Mouse (Mus musculus): Measurements from ENCODE around the gene Srbd1. TPM values are rescaled to one million over a fixed set of nuclear protein-coding genes. Genes with fewer than 3 reads are reported as not detected.

Srbd1 gene
- 10 to 100 TPM; 14.7 to 15.9 TPM for total RNA-seq (2021)
- long read RNA-seq, experiment 1, transcript Srbd1-201 (21 exons, 3,530 nt), result major isoform, 5 of 6 reads
- long read RNA-seq, experiment 1, partial matches to known transcripts, result 0 of 6 reads
- long read RNA-seq, experiment 1, other reads (novel, unspliced or antisense), result 1 of 6 reads
- long read RNA-seq, experiment 2, partial matches to known transcripts, result 1 of 3 reads
- long read RNA-seq, experiment 2, other reads (novel, unspliced or antisense), result 1 of 3 reads

DNA sequence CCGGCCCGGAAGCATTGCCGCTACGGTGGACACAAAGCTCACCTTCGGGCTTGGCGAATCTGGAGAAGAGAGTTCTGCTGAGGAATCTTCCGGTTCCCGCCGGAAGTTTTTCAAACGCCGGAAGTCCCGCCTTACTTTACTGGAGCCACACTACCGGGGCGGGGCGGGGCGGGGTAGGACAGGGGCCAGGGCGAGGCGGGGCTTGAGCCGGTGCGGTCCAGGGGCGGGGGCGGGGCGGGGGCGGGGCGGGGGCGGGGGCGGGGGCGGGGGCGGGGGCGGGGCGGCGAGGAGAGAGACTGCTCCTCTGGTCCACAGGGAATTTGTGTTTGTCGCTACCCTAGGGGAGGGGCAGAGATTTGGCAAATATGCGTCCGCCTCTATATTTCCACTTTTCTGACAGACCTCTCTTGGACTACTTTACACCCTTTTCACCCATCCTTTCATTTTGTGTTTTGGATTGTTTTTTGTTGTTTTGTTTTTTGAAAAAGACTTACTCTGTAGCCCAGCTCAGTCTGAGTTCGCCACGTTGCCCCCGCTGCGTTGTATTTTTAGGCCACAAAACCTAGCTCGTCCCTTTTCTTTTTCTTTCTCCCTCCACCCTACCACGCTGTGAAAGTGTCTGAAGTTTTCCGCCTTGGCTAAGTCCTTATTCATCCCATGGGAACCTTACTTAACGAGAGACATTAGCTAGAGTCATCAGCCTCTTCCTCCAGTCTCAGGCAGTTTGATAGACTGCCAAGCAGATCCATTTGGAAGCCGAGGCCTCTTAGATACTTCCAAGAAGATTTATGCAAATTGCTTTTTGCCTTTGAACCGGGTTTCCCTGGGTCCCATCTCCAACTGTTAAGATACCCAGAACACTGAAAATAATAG, at the start of gene Srbd1:
Gene Srbd1 (minus strand): TSS at position 97 of the 873 bp plus-strand sequence.
- peak; percentile 92 for DNase-seq (ENCODE audit: low spot score in 2 of 2)

DNA sequence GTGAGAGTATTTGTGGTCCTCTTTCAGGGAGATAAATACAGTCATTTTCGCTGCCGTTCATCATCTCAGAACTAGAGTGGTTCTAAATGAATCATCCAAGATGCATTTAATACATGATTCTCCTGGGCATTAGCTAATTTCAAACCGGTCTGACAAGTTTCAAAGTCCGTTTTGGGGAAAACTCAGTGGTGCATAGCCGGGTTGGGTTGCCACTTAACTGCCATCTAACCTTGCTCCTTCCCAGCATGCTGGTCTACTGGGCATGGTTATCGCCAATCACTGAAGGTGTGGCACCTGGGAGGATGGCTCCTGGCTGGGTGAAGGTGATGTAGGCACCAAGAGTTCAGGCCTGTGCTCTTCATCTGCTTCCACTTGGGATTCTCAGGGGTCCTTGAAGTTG, 49.0 kb upstream of the Srbd1 start:
- no peak for DNase-seq (ENCODE audit: low spot score in 2 of 2)

DNA sequence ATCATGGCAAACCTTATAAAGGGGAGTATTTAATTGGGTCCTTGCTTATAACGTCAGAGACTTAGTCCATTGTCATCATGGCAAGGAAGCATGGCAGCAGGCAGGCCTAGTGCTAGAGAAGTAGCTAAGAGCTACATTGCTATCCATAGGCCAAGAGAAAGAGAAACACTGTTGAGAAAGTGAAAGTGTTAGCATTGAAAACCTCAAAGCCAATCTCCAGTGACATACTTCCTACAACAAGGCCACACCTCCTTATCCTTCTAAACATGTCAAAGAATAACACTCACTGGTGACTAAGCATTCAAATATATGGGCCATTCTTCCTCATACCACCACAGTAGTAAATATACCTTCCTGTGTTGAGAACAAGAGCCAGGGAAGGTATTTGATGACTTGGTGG, 42.8 kb upstream of the Srbd1 start:
- DNase-seq (ENCODE audit: low spot score in 2 of 2), result no peak

DNA sequence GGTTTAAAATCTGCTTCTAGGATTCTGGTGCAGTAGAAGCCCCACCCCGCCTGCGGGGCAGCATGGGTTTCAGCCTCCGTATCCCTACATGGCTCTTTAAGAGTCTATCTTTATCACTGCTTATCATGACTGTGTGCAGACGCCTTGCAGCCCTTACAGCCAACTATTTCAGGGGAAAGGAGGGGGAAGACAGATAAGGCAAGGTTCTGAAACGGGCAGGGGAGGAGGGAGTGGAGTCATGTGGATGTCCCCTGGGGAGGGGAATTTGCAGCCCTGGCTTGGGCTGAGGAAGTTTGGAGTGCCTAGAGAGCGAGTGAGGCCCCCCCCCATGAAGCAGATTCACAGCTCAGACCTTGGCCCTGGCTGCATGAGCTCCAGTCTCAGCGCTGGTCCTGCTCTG, 40.6 kb upstream of the Srbd1 start:
- peak in 1 of 2 experiments; percentile 36 for DNase-seq (ENCODE audit: low spot score in 2 of 2)

DNA sequence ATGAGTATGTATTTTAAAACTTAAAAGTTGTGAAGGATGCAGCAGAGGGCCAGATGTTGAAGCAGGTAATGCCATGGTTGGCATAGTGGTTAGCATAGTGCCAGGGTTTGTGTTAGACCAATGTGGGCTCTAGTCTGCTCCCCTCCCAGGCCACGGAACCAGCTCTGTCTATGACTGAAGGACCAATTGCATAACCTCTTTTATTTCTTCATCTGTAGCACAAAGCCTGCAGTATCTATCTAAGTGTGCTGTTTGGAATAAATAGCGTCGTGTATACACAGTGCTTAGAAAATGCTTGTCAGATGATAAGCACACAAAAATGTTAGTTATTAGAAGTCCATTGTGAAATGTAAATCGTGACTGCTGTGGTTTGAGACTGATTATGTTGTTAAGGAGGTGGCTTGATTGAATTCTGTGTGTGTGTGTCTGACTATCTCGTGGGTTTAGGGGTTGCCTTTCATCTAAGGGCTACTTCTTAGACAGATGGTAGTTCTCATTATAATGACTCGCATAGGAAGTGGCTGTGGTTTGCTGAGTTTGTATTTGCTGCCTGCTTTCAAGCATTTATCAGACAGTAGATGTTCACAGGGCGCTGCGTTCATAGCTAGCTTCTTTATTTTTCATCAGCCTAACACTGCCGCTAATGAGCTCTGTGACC, 39.7 kb upstream of the Srbd1 start:
- no peak for DNase-seq (ENCODE audit: low spot score in 2 of 2)

DNA sequence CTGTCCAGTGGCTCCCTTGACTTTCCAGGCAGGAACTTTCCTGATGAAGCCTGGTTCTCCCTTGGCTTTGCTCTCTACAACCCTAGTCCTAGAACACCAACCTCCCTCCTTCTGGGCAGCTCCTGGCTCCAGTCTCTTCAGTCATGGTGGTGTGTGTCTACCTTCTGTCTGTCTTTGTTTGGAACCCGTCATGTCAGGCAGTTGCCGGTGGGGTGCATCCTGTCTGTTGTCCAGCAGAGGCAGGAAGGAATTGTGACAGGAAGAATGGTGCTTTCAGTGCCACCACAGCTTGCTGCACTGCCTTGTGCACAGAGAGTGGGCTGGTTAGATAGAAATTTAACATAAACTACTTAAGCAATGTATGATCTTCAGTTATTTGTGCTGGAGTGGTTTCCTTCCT, 38.8 kb upstream of the Srbd1 start:
- no peak for DNase-seq (ENCODE audit: low spot score in 2 of 2)

DNA sequence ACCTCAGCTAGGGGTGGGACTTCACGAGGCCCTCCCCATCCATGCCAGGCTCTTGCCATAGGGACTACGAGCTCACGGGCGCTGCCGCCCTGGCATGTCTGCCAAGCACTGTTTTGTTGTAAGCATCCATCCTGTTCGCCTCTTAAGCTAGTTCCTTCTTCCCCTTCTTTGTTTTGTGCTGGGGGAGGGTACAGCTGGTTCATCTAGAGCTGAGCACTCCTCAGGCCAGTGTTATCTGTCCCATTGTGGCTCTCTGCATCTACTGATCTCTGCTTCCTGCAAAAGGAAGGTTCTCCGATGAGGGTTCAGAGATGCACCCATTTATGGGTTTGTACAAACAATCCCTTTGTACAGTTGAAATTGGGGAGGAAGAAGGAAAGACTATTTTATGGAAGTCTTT, 31.7 kb upstream of the Srbd1 start:
- DNase-seq (ENCODE audit: low spot score in 2 of 2), result no peak

DNA sequence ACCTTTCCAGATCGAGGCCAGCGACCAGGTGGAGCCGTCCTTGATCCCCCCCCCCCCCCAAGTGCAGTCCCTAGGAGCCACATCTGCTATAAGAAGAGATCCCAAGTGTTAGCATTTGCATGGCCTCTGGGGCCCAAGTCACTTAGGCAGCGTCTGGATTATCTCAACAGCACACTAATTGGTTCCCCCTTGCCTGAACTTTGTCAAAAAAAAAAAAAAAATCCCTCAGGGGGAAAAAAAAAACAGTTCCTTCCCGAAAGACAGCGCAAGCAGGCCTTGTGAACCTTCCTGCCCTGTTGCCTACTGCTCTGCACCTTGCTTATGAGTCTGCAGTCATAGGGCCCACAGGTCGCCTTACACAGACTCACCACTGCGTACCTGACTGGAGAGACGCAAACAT, 30.5 kb upstream of the Srbd1 start:
- no peak for DNase-seq (ENCODE audit: low spot score in 2 of 2)

DNA sequence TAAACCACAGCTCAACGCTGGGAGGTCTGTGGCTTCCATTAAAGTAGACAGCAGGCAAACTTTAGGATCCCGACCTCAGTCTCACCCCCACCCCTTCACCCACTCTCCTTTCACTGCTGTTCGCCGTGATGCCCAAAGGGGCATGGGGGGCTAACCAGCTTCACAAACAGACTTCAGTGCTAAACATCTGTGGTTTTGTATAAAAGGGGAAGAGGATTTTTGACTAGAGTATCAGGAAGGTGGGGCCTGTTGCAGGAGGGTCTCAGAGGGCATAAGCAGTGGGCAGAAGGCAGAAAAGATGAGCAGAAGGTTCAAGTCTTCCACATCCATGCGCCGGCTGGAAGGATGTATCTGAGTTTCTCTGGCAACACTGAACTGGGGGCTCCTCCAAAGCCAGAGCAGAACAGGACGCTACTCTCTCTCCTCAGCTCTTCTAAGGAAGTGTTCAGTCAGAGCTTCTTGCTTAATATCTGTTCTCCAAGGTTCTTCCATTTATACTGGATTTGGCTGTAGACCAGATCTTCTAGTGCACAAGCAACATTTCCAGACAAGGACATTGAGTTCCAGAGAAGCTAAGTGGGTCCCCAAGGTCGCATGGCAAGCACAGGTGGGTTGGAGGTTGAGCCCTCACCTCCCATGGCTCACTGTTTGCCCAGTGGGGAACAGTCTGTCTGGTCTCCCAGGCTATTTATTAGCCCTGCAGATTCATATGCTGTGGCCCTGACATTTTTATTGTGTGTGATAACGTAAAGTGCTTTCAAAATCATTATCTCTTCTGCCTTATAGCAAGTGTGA, 25.4 kb upstream of the Srbd1 start:
- no peak for DNase-seq (ENCODE audit: low spot score in 2 of 2)

DNA sequence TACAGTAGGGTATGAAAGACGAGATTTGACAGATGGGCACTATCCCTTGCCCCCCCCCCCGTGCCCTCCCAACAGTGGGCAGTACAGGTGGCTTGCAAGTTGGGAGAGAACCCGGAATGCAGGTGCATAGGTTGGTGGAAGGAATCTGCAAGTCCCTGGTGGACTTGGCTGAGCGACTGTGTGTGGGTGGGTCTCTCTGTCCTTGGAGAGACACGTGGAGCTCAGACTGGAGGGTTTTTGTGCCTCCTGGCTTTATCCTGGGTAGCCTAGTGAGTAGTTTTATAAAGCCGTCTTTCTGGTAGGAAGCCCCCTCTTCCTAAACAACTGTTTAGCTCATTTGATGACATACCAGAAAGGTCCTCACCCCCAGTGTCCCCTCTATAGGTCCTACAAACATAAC, 24.1 kb upstream of the Srbd1 start:
- peak; percentile 38 to 51 for DNase-seq (ENCODE audit: low spot score in 2 of 2)

DNA sequence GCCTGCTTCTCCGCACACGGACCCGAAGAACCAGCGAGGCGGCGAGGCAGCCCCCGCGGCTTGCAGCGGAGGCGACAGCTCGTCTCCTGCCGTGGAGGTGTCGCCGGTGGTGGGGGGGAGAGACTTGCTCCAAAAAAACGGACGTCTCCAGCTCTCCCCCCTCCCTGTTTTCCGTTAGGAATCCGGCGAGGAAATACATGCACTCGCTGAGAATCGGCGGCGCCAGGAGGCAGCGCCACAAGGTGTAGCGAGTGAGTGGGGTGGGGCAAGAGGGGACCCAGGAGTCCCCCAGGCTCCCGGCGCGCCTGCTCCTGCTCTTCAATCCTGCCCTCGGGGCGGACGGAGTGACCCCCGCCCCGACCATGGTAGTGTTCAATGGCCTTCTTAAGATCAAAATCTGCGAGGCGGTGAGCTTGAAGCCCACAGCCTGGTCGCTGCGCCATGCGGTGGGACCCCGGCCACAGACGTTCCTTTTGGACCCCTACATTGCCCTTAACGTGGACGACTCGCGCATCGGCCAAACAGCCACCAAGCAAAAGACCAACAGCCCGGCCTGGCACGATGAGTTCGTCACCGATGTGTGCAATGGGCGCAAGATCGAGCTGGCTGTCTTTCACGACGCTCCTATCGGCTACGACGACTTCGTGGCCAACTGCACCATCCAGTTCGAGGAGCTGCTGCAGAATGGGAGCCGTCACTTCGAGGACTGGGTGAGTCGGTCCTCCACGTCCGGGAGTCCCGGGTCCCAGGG, 23.4 kb upstream of the Srbd1 start:
- DNase-seq (ENCODE audit: low spot score in 2 of 2), result peak; percentile 50 to 55

DNA sequence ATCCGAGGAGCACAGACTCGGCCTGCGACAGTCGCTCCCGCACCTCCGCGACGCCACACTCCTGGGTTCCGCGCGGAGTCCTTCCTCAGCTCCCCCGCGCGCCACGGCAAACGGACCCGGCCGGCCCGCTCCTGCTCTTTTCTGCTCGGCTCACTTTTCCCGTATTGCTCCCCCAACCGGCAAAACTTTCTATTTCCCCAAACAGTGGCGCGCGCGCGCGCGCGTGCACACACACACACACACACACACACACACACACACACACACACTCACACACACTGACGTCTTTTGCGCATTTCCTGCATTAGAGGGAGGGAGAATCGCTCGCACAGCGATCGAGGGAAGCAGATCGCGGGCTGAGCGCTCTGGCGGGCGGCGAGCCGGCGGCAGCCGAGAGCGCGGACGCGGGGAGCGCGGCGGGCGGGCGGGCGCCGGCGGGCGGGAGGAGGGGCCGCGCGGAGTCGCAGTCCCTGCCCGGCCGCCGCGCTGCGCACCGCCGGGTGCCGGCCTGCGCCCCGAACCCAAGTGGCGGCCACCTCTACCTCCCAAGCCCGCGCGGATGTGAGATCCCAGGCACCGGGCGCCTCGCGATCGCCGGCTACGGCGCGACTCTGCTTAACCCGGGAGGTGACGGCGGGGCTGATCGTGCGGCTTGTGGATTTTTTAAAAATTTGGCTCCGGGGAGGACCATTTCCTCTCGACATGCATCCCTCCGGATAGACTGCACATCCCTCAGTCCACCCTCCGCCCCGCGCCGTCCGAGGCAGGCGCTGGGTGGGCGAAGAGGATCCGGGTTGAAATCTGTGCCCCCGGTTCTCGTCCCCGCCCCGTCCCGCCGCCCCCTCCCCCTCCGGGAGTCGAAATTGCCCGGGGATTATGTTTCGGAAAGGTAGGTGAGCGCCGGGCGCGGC, 22.6 kb upstream of the Srbd1 start, which contains the start of gene Prkce:
Gene Prkce (plus strand): TSS at position 466 of the 911 bp plus-strand sequence.
- peak; percentile 75 to 80 for DNase-seq (ENCODE audit: low spot score in 2 of 2)

DNA sequence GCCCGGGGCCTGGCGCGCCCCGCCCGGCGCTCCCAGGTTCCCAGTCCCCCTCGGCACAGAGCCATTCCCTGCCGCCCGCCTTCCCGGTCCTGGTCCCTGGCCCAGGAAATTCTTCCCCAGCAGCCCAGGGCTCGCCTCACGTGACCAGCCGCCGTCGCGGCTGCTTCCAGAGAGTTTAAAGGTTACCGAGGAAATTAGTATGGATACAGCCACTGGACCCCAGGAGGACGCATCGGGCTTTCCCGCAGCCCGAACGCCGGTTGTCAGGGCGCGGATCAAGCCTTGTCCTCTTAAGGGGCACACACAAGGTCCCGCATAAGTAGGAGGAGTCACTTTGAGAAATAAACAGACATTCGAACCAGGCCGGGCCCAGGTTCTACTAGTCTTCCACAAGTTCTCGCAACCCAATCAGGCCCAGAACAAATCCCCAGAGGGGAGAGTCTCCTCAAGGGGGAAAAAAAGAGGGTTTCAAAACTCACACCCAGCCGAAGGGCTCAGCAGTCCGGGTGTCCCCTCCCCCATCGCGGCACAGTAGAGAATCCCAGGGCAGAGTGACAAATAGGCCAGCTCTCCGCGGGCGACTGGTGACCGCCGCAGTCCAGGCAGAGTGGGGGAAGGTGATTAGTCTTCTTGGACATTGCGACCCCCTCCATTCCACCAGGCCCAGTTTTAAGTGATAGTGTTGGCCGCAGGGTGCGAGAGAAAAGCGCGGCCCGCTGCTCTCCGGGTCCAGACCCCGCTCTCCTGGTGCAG, 21.8 kb upstream of the Srbd1 start:
- DNase-seq (ENCODE audit: low spot score in 2 of 2), result peak; percentile 47 to 54

DNA sequence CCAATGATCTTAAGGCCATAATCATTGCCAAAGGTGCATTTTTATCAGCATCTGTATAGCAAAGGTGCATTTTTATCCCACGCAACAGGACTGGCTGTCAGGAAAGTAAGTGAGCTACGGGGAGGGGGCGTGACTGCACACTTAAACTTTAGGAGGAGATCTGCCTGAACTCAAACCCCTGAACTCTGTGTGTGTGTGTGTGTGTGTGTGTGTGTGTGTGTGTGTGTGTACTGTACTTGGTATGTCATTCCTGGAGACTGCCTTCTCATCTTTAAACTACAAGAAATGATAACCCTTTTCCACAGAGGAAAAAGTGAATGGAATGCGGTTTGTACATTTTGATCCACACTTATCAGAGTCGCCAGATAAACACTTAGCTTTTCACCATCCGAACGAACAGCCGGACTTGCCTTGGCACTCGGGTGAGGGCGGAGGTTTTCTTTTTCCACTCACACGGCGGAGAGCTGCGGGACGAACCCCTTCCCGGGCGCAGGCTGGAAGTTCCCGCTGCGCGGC, 21.1 kb upstream of the Srbd1 start:
- DNase-seq (ENCODE audit: low spot score in 2 of 2), result no peak

DNA sequence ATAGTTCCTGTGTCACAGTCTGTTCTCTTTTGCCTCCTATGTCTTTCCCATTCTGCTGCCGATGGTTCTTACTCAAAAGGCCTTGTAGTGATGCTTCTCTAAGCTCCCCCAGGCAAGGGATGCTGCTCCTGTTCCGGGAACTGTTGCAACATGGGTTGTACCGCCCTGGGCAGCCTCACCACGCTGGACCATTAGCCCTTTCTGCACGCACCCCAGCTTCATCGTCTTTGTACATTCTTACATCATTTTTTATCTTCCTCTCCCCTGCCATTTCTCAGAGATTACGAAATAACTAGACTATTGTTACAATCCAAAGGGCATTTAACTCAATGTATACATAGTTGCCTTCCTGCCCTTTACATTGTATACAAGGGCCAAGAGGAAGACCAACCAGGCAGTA, 19.4 kb upstream of the Srbd1 start:
- no peak for DNase-seq (ENCODE audit: low spot score in 2 of 2)

DNA sequence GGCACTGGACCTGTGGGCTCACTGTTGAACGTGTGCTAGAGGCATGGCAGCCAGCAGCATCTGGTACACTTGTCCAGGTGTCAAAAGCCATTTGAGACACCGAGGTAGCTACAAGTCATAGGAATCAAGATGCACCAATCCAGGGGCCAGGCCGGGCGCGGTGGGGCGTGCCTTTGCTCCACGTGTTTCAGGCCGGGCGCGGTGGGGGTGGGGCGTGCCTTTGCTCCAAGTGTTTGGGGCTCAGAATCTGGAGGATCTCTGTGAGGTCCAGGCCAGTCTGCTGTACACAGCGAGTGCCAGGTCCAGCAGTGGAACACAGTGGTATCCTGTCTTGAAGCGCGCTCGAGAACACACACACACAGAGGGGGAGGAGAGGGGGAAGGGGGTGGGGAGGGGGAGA, 17.7 kb upstream of the Srbd1 start:
- DNase-seq (ENCODE audit: low spot score in 2 of 2), result no peak

DNA sequence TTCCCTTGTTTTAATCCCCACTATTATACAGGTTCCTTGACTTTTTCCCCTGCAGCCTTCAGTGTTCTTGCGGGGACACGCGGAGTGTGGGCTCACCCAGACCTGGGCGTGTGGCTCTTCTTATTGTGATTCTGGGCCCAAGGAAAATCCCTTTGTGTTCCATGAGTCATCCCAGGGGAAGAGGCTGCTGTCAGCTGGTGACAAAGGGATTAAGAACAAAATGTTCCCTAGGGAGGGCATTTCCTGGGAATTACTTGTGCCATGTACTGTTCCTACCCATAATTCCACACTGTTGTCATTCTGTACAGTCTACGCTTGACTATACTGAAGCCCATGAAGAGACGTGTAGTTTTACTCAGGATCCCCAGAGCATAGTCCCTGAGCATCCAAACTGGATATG, 12.0 kb upstream of the Srbd1 start:
- DNase-seq (ENCODE audit: low spot score in 2 of 2), result no peak

DNA sequence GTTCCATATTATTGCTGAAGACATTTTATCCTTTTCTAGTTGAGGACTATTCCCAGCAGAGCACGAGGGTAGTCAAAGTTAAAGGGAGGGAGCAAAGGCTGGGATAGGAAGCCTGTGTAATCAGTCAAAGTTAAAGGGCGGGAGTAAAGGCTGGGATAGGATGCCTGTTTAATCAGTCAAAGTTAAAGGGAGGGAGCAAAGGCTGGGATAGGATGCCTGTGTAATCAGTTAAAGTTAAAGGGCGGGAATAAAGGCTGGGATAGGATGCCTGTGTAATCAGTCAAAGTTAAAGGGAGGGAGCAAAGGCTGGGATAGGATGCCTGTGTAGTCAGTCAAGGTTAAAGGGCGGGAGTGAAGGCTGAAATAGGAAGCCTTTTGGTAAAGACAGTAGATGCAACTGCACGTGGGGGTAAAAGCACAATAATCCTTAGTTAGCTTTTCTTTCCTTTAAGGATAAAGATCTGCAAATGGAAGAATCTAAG, 5.9 kb upstream of the Srbd1 start:
- peak; percentile 53 to 67 for DNase-seq (ENCODE audit: low spot score in 2 of 2)

All from left cerebral cortex, adult 18-20 months (tissue).